Mouse (Mus musculus): ENCODE data around the gene Ppm1l. TPM values are rescaled to one million over a fixed set of nuclear protein-coding genes. Genes with fewer than 3 reads are reported as not detected.
"Not testable (repeated sequence)": the region's sequence is repeated elsewhere in the genome, so short reads cannot be mapped to it uniquely, and the experiment has no call there.

Gene Ppm1l
- polyA plus RNA-seq, 1 experiment: 6.8 TPM

- H3K79me2 ChIP-seq (ENCODE audit: control insufficient read depth, insufficient read depth): no peaks in the 10 kb centered on the region
- H3ac ChIP-seq (ENCODE audit: control insufficient read depth, insufficient read length): no peak overlapping the region
- no peak overlapping the region for H3K4me2 ChIP-seq (ENCODE audit: low read depth)
- no peak overlapping the region for H3K4me3 ChIP-seq
- no peaks in the 10 kb centered on the region for H3K27me3 ChIP-seq (ENCODE audit: control insufficient read depth, insufficient read depth, insufficient read length)
- TF ChIP-seq MYOD1 (IDR thresholded peaks at IDR 0.05; ENCODE audit: control insufficient read depth in 1 of 3, insufficient read length in 2 of 3, low read depth in 2 of 3): peak in 1 of 3 experiments; percentile 12
- no peak for TF ChIP-seq CEBPB (IDR thresholded peaks at IDR 0.05; ENCODE audit: insufficient read depth, poor library complexity, severe bottlenecking)
- H3K36me3 ChIP-seq (ENCODE audit: control insufficient read depth, insufficient read depth): no peaks in the 10 kb centered on the region
These were observed 242.8 kb downstream of the Ppm1l start for GRCm38 (mm10) chr3:69559316-69559974.

GRCm38 (mm10) chr3:69559975-69560330, 243.3 kb downstream of the Ppm1l start:
- TF ChIP-seq TCF3 (IDR thresholded peaks at IDR 0.05; ENCODE audit: insufficient read length, low read depth) (no peak), CEBPB (IDR thresholded peaks at IDR 0.05; ENCODE audit: insufficient read depth, poor library complexity, severe bottlenecking) (no peak)
- Histone ChIP-seq H3K36me3 (ENCODE audit: control insufficient read depth, insufficient read depth) (no peaks in the 10 kb centered on the region), H3K4me2 (ENCODE audit: low read depth) (no peak overlapping the region), H3ac (ENCODE audit: control insufficient read depth, insufficient read length) (no peak overlapping the region), H3K27me3 (ENCODE audit: control insufficient read depth, insufficient read depth, insufficient read length) (no peaks in the 10 kb centered on the region), H3K4me3 (no peak overlapping the region), H3K79me2 (ENCODE audit: control insufficient read depth, insufficient read depth) (no peaks in the 10 kb centered on the region)

GRCm38 (mm10) chr3:69561686-69562085, 245.0 kb downstream of the Ppm1l start:
- no peaks in the 10 kb centered on the region for H3K36me3 ChIP-seq (ENCODE audit: control insufficient read depth, insufficient read depth)
- H3ac ChIP-seq (ENCODE audit: control insufficient read depth, insufficient read length): no peak overlapping the region
- no peak overlapping the region for H3K4me3 ChIP-seq
- TF ChIP-seq POLR2AphosphoS2 (IDR thresholded peaks at IDR 0.05; ENCODE audit: insufficient read length, low read depth): no peak
- H3K27me3 ChIP-seq (ENCODE audit: control insufficient read depth, insufficient read depth, insufficient read length): no peaks in the 10 kb centered on the region
- H3K4me2 ChIP-seq (ENCODE audit: low read depth): no peak overlapping the region
- no peaks in the 10 kb centered on the region for H3K79me2 ChIP-seq (ENCODE audit: control insufficient read depth, insufficient read depth)

GRCm38 (mm10) chr3:69563406-69563805, 246.7 kb downstream of the Ppm1l start:
- TF ChIP-seq MYOD1 (IDR thresholded peaks at IDR 0.05; ENCODE audit: control insufficient read depth in 1 of 3, insufficient read length in 2 of 3, low read depth in 2 of 3) (no peak), TCF3 (IDR thresholded peaks at IDR 0.05; ENCODE audit: insufficient read length, low read depth) (no peak), MAX (IDR thresholded peaks at IDR 0.05; ENCODE audit: low read depth) (no peak), POLR2AphosphoS2 (IDR thresholded peaks at IDR 0.05; ENCODE audit: insufficient read length, low read depth) (no peak), SRF (IDR thresholded peaks at IDR 0.05; ENCODE audit: control insufficient read depth, insufficient read length, low read depth) (no peak), E2F4 (IDR thresholded peaks at IDR 0.05; ENCODE audit: insufficient read depth) (no peak), REST (IDR thresholded peaks at IDR 0.05; ENCODE audit: insufficient read depth, insufficient read length) (no peak), CEBPB (IDR thresholded peaks at IDR 0.05; ENCODE audit: insufficient read depth, poor library complexity, severe bottlenecking) (no peak), POLR2A (IDR thresholded peaks at IDR 0.05; ENCODE audit: insufficient read length, low read depth) (no peak), TCF12 (IDR thresholded peaks at IDR 0.05; ENCODE audit: insufficient read depth, poor library complexity, severe bottlenecking) (no peak), MYOG (IDR thresholded peaks at IDR 0.05; ENCODE audit: control insufficient read depth in 1 of 3, insufficient read depth in 1 of 3, insufficient read length in 2 of 3, low read depth in 2 of 3) (no peak), USF1 (IDR thresholded peaks at IDR 0.05; ENCODE audit: low read depth) (no peak)
- H3K4me3 ChIP-seq: no peak overlapping the region
- no peaks in the 10 kb centered on the region for H3K79me2 ChIP-seq (ENCODE audit: control insufficient read depth, insufficient read depth)
- no peaks in the 10 kb centered on the region for H3K27me3 ChIP-seq (ENCODE audit: control insufficient read depth, insufficient read depth, insufficient read length)
- no peaks in the 10 kb centered on the region for H3K36me3 ChIP-seq (ENCODE audit: control insufficient read depth, insufficient read depth)
- H3ac ChIP-seq (ENCODE audit: control insufficient read depth, insufficient read length): no peak overlapping the region
- no peak overlapping the region for H3K4me2 ChIP-seq (ENCODE audit: low read depth)

- H3K4me3 ChIP-seq; H3ac ChIP-seq (ENCODE audit: control insufficient read depth, insufficient read length); H3K4me2 ChIP-seq (ENCODE audit: low read depth); H3K79me2 ChIP-seq (ENCODE audit: control insufficient read depth, insufficient read depth); H3K27me3 ChIP-seq (ENCODE audit: control insufficient read depth, insufficient read depth, insufficient read length); H3K36me3 ChIP-seq (ENCODE audit: control insufficient read depth, insufficient read depth): not testable (repeated sequence)
These were observed 248.9 kb downstream of the Ppm1l start for GRCm38 (mm10) chr3:69565586-69565985.

- Histone ChIP-seq H3K79me2 (ENCODE audit: control insufficient read depth, insufficient read depth) (no peaks in the 10 kb centered on the region), H3K36me3 (ENCODE audit: control insufficient read depth, insufficient read depth) (no peaks in the 10 kb centered on the region), H3K4me2 (ENCODE audit: low read depth) (no peak overlapping the region), H3ac (ENCODE audit: control insufficient read depth, insufficient read length) (no peak overlapping the region), H3K4me3 (no peak overlapping the region), H3K27me3 (ENCODE audit: control insufficient read depth, insufficient read depth, insufficient read length) (no peaks in the 10 kb centered on the region)
- TF ChIP-seq POLR2AphosphoS2 (IDR thresholded peaks at IDR 0.05; ENCODE audit: insufficient read length, low read depth): no peak
- no peak for TF ChIP-seq MAX (IDR thresholded peaks at IDR 0.05; ENCODE audit: low read depth)
- no peak for TF ChIP-seq SRF (IDR thresholded peaks at IDR 0.05; ENCODE audit: control insufficient read depth, insufficient read length, low read depth)
- no peak for TF ChIP-seq TCF12 (IDR thresholded peaks at IDR 0.05; ENCODE audit: insufficient read depth, poor library complexity, severe bottlenecking)
- TF ChIP-seq MYOD1 (IDR thresholded peaks at IDR 0.05; ENCODE audit: control insufficient read depth in 1 of 3, insufficient read length in 2 of 3, low read depth in 2 of 3): no peak
- no peak for TF ChIP-seq TCF3 (IDR thresholded peaks at IDR 0.05; ENCODE audit: insufficient read length, low read depth)
- TF ChIP-seq REST (IDR thresholded peaks at IDR 0.05; ENCODE audit: insufficient read depth, insufficient read length): no peak
- no peak for TF ChIP-seq MYOG (IDR thresholded peaks at IDR 0.05; ENCODE audit: control insufficient read depth in 1 of 3, insufficient read depth in 1 of 3, insufficient read length in 2 of 3, low read depth in 2 of 3)
- no peak for TF ChIP-seq CEBPB (IDR thresholded peaks at IDR 0.05; ENCODE audit: insufficient read depth, poor library complexity, severe bottlenecking)
- TF ChIP-seq E2F4 (IDR thresholded peaks at IDR 0.05; ENCODE audit: insufficient read depth): no peak
- no peak for TF ChIP-seq USF1 (IDR thresholded peaks at IDR 0.05; ENCODE audit: low read depth)
- TF ChIP-seq POLR2A (IDR thresholded peaks at IDR 0.05; ENCODE audit: insufficient read length, low read depth): no peak
These were observed 255.9 kb downstream of the Ppm1l start for GRCm38 (mm10) chr3:69572561-69572960.

Measured in myocyte (in vitro differentiated cells).